Mouse (Mus musculus) colon, adult 2 months (tissue): ENCODE results near the gene Chil4. TPM values are rescaled to one million over a fixed set of nuclear protein-coding genes. Genes with fewer than 3 reads are reported as not detected.

Experiments
- polyA plus RNA-seq: library from polyadenylated mRNA; depleted of rRNA; stranded (reverse); fragments of >200 nt; gene quantifications from 2 replicates; pipeline ENCODE4 v1.2.3, GENCODE M21; 2012; rRNA removed

Gene Chil4
- not detected in 2 replicates for polyA plus RNA-seq

DNA sequence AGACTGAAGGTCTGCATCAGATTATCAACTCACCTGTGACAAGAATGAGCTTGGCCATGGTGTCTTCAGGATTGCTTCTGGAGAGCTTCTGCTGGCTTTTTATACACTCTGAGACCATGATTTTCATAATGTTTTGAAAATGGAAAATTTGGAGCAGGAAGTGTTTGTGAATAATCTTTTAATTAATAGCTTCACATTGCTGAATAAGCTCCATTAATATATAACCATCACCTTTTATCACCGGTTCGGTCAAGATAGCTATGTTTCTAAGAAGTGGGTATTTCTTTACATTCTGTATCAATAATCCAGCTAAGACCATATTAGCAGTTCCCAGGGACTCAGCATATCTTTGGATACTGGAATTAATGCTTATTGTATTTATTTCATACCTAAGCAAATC lies at the start of gene Chil4:
Gene Chil4 (minus strand): TSS at position 101 of the 400 bp plus-strand sequence.

GRCm38 (mm10) chr3:106167464-106167863 lies 51.8 kb downstream of the Chil4 start, which contains the start of gene Chil3:
TSS of gene Chil3 (minus strand) at chr3:106167564.

Other genes with a start within 250 kb of the Chil4 start
- gene Ovgp1, start 245.8 kb downstream of the Chil4 start, polyA plus RNA-seq: 0.31 and 0.50 TPM in 2 replicates
- not detected in 2 replicates for gene Pifo, start 204.9 kb downstream of the Chil4 start, polyA plus RNA-seq
- gene Chil5, start 186.7 kb downstream of the Chil4 start, polyA plus RNA-seq: not detected in 2 replicates
- not detected in 2 replicates for gene Chia1, start 106.3 kb downstream of the Chil4 start, polyA plus RNA-seq
- gene Chil3, start 51.9 kb downstream of the Chil4 start, polyA plus RNA-seq: 0.07 TPM in 1 of 2 replicates, not detected in the other
- not detected in 2 replicates for gene Chil6, start 186.7 kb upstream of the Chil4 start, polyA plus RNA-seq